Mouse (Mus musculus) c-Kit-positive CD71-positive TER-119-positive erythroid progenitor cells, embryonic 14.5 days (primary cell): ENCODE results near the gene Ak8.

Experiments
- DNase-seq: peaks from one replicate; pipeline ENCODE4 v3.0.0-alpha.2; 2013; ENCODE audit warnings: low spot score

Ak8 gene

GRCm38 (mm10) chr2:28737112-28737511 lies 37.1 kb downstream of the Ak8 start:
- no peak for DNase-seq

- no peak for DNase-seq
Measured at GRCm38 (mm10) chr2:28740159-28740558, 40.2 kb downstream of the Ak8 start.

GRCm38 (mm10) chr2:28742701-28743100 lies 42.7 kb downstream of the Ak8 start:
- DNase-seq, result no peak

- no peak for DNase-seq
Measured at GRCm38 (mm10) chr2:28746682-28747332, 46.8 kb downstream of the Ak8 start.

- no peak for DNase-seq
Measured at GRCm38 (mm10) chr2:28747705-28748104, 47.7 kb downstream of the Ak8 start.

GRCm38 (mm10) chr2:28751186-28751585 lies 51.2 kb downstream of the Ak8 start:
- no peak for DNase-seq

GRCm38 (mm10) chr2:28751658-28752057 lies 51.7 kb downstream of the Ak8 start:
- DNase-seq, result no peak

GRCm38 (mm10) chr2:28752388-28752787 lies 52.4 kb downstream of the Ak8 start:
- no peak for DNase-seq

GRCm38 (mm10) chr2:28755451-28755850 lies 55.5 kb downstream of the Ak8 start:
- DNase-seq, result peak; percentile 73

GRCm38 (mm10) chr2:28756201-28756600 lies 56.2 kb downstream of the Ak8 start:
- DNase-seq, result peak; percentile 26

GRCm38 (mm10) chr2:28759441-28759840 lies 59.5 kb downstream of the Ak8 start:
- DNase-seq, result no peak

- peak; percentile 25 for DNase-seq
Measured at GRCm38 (mm10) chr2:28766590-28766989, 66.6 kb downstream of the Ak8 start.

GRCm38 (mm10) chr2:28767041-28767440 lies 67.1 kb downstream of the Ak8 start:
- no peak for DNase-seq

GRCm38 (mm10) chr2:28770697-28771096 lies 70.7 kb downstream of the Ak8 start:
- DNase-seq, result no peak

GRCm38 (mm10) chr2:28774073-28774472 lies 74.1 kb downstream of the Ak8 start:
- no peak for DNase-seq

- no peak for DNase-seq
Measured at GRCm38 (mm10) chr2:28776728-28777127, 76.8 kb downstream of the Ak8 start.

GRCm38 (mm10) chr2:28780001-28780782 lies 80.2 kb downstream of the Ak8 start:
- no peak for DNase-seq

GRCm38 (mm10) chr2:28781310-28781709 lies 81.3 kb downstream of the Ak8 start:
- no peak for DNase-seq

- no peak for DNase-seq
Measured at GRCm38 (mm10) chr2:28786355-28787066, 86.5 kb downstream of the Ak8 start.

GRCm38 (mm10) chr2:28787067-28787619 lies 87.2 kb downstream of the Ak8 start:
- DNase-seq, result no peak

GRCm38 (mm10) chr2:28792931-28793610 lies 93.1 kb downstream of the Ak8 start:
- DNase-seq, result no peak

GRCm38 (mm10) chr2:28794623-28795022 lies 94.7 kb downstream of the Ak8 start:
- no peak for DNase-seq
